Mouse (Mus musculus) limb, embryonic 14.5 days (tissue): ENCODE results near the gene Gm49369. TPM values are rescaled to one million over a fixed set of nuclear protein-coding genes. Genes with fewer than 3 reads are reported as not detected.
"Not testable (repeated sequence)": the region's sequence is repeated elsewhere in the genome, so short reads cannot be mapped to it uniquely, and the experiment has no call there.

Experiments used
- ATAC-seq: fragments of 200-750 bp; cut with Nextera tagmentation; 2 replicates; pipeline ENCODE4 v1.8.0; 2017; ENCODE audit warnings: low read depth, moderate number of reproducible peaks, moderate TSS enrichment; ENCODE audit not compliant: low FRiP score
- DNase-seq: peaks from one replicate; pipeline ENCODE4 v3.0.0-alpha.2; 2015; ENCODE audit warnings: low spot score
- H3K27ac ChIP-seq: fragments of 300-500 bp; sonication (generic); replicated peaks from 2 replicates; pipeline ENCODE4 v1.5.1; 2014; ENCODE audit warnings: low read depth, mild to moderate bottlenecking, low read length, moderate library complexity, mixed read lengths
- H3K27me3 ChIP-seq: fragments of 300-500 bp; sonication (generic); 2 replicates; pipeline ENCODE4 v1.6.1; 2014; ENCODE audit warnings: low read length, mixed read lengths; ENCODE audit not compliant: control insufficient read depth, insufficient read depth
- H3K36me3 ChIP-seq: fragments of 300-500 bp; sonication (generic); 2 replicates; pipeline ENCODE4 v1.6.1; 2014; ENCODE audit warnings: mild to moderate bottlenecking, low read length, moderate library complexity, mixed read lengths; ENCODE audit not compliant: control insufficient read depth, insufficient read depth
- H3K4me1 ChIP-seq: fragments of 300-500 bp; sonication (generic); 2 replicates; pipeline ENCODE4 v1.6.1; 2014; ENCODE audit warnings: antibody characterized with exemption, low read length, mixed read lengths; ENCODE audit not compliant: control insufficient read depth, insufficient read depth
- H3K4me2 ChIP-seq: fragments of 300-500 bp; sonication (generic); replicated peaks from 2 replicates; pipeline ENCODE4 v1.6.1; 2014; ENCODE audit warnings: low read depth, mild to moderate bottlenecking, low read length, moderate library complexity; ENCODE audit not compliant: severe bottlenecking
- H3K4me3 ChIP-seq: fragments of 300-500 bp; sonication (generic); replicated peaks from 2 replicates; pipeline ENCODE4 v1.5.1; 2014; ENCODE audit warnings: low read length
- H3K9ac ChIP-seq: fragments of 300-500 bp; sonication (generic); 2 replicates; pipeline ENCODE4 v1.6.1; 2014; ENCODE audit warnings: mild to moderate bottlenecking, low read depth, low read length, moderate library complexity; ENCODE audit not compliant: severe bottlenecking
- H3K9me3 ChIP-seq: fragments of 300-500 bp; sonication (generic); 2 replicates; pipeline ENCODE4 v1.6.1; 2016; ENCODE audit warnings: low read length; ENCODE audit not compliant: control insufficient read depth
- POLR2A ChIP-seq: fragments of 200-500 bp; IDR thresholded peaks from 2 replicates; pipeline ENCODE4 v1.8.0; 2012; ENCODE audit warnings: inconsistent platforms, mild to moderate bottlenecking, moderate library complexity, borderline replicate concordance; ENCODE audit not compliant: insufficient read depth, insufficient read length; ENCODE audit errors: extremely low read depth
- WGBS: fragments of 180-500 bp; shearing (Covaris S2); extraction: QIAGEN DNeasy Blood & Tissue Kit; methylation state at CpG from one replicate; pipeline ENCODE4 v1.1.7; 2014; 5-methylcytosine and 5-hydroxymethylcytosine counted together
- polyA plus RNA-seq, 2 experiments: library from polyadenylated mRNA; depleted of rRNA in 1 of 2; stranded (reverse) in 1 of 2; unstranded in 1 of 2; fragments of >200 nt; fragmentation: Nextera tagmentation in 1 of 2; extraction: Ambion mirVana in 1 of 2; gene quantifications; 2 replicates each; pipeline versions ENCODE4 v1.2.1 to v1.2.3; 2012 to 2014

The Gm49369 gene
- polyA plus RNA-seq, 2 experiments = 0.09 TPM; not detected in 1

GRCm38 (mm10) chr7:142335151-142335550, 47.3 kb downstream of the Gm49369 start:
- Histone ChIP-seq H3K27ac (no peak overlapping the region), H3K27me3 (no peaks in the 10 kb centered on the region)

GRCm38 (mm10) chr7:142334246-142334645, 48.2 kb downstream of the Gm49369 start:
- Histone ChIP-seq H3K4me1 (no peaks in the 10 kb centered on the region), H3K9ac (no peak overlapping the region), H3K4me2 (no peak overlapping the region), H3K36me3 (no peaks in the 10 kb centered on the region), H3K9me3 (no peaks in the 10 kb centered on the region), H3K27ac (no peak overlapping the region), H3K4me3 (no peak overlapping the region), H3K27me3 (no peaks in the 10 kb centered on the region)
- ATAC-seq (peak; percentile 79), DNase-seq (peak; percentile 95)
- WGBS = 2% methylated on average over 3 of the region's 3 CpGs
- no peak for TF ChIP-seq POLR2A

More at GRCm38 (mm10) chr7:142335151-142335550, 47.3 kb downstream of the Gm49369 start:
- Histone ChIP-seq H3K9ac (no peak overlapping the region), H3K36me3 (no peaks in the 10 kb centered on the region), H3K4me3 (no peak overlapping the region), H3K9me3 (no peaks in the 10 kb centered on the region), H3K4me2 (no peak overlapping the region), H3K4me1 (no peaks in the 10 kb centered on the region)
- no peak for ATAC-seq
- 78% methylated on average over 8 of the region's 8 CpGs for WGBS
- TF ChIP-seq POLR2A = no peak
- no peak for DNase-seq

- H3K4me3 ChIP-seq = not testable (repeated sequence)
Measured at GRCm38 (mm10) chr7:142332741-142333140, 49.7 kb downstream of the Gm49369 start.

DNA sequence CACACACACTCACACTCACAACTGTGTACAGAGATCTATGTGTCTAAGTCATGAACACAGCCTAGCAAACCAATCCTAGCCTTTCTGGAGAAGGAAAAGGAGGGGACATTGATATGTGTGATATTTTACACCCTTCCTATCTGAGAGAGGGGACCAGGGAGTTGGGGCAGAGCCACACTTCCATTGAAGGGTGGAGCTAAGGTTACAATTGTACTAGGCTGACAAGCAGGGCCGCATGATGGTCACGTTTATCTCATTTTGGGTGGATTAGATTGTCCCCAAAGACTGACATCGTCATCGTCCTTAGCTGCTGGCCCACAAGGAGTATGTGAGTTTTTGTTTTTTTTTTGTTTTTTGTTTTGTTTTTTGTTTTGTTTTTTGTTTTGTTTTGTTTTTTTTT, 51.2 kb downstream of the Gm49369 start:
- WGBS = 77% methylated on average over 4 of the region's 4 CpGs
- H3K4me3 ChIP-seq = no peak overlapping the region
- H3K4me1 ChIP-seq = no peaks in the 10 kb centered on the region
- no peak overlapping the region for H3K27ac ChIP-seq
- ATAC-seq = no peak
- no peak for DNase-seq
- no peak overlapping the region for H3K9ac ChIP-seq
- H3K9me3 ChIP-seq = no peaks in the 10 kb centered on the region
- H3K27me3 ChIP-seq = no peaks in the 10 kb centered on the region
- no peak for TF ChIP-seq POLR2A
- no peaks in the 10 kb centered on the region for H3K36me3 ChIP-seq
- no peak overlapping the region for H3K4me2 ChIP-seq

More at GRCm38 (mm10) chr7:142332741-142333140, 49.7 kb downstream of the Gm49369 start:
- H3K9me3 ChIP-seq, H3K4me1 ChIP-seq, DNase-seq, H3K36me3 ChIP-seq, H3K9ac ChIP-seq, H3K4me2 ChIP-seq, H3K27ac ChIP-seq, ATAC-seq, H3K27me3 ChIP-seq: not testable (repeated sequence)
- 21% methylated on average over 2 of the region's 9 CpGs for WGBS

- Histone ChIP-seq H3K27me3 (no peaks in the 10 kb centered on the region), H3K4me2 (no peak overlapping the region), H3K4me1 (no peaks in the 10 kb centered on the region), H3K9ac (no peak overlapping the region), H3K36me3 (no peaks in the 10 kb centered on the region), H3K27ac (no peak overlapping the region), H3K4me3 (no peak overlapping the region), H3K9me3 (no peaks in the 10 kb centered on the region)
- DNase-seq (no peak), ATAC-seq (no peak)
- TF ChIP-seq POLR2A = no peak
- WGBS = 43% methylated on average over 9 of the region's 9 CpGs
Measured at GRCm38 (mm10) chr7:142330271-142330724, 52.2 kb downstream of the Gm49369 start.

GRCm38 (mm10) chr7:142328507-142328906, 54.0 kb downstream of the Gm49369 start:
- H3K36me3 ChIP-seq = no peaks in the 10 kb centered on the region
- WGBS = 58% methylated on average over 3 of the region's 3 CpGs

More at GRCm38 (mm10) chr7:142328507-142328906, 54.0 kb downstream of the Gm49369 start:
- Histone ChIP-seq H3K4me3 (no peak overlapping the region), H3K9ac (no peak overlapping the region), H3K4me2 (no peak overlapping the region), H3K9me3 (no peaks in the 10 kb centered on the region), H3K4me1 (no peaks in the 10 kb centered on the region), H3K27ac (no peak overlapping the region), H3K27me3 (no peaks in the 10 kb centered on the region)
- DNase-seq = no peak
- TF ChIP-seq POLR2A = no peak
- ATAC-seq = no peak
